Mouse (Mus musculus): Measurements from ENCODE around the gene Gm49318. TPM values are rescaled to one million over a fixed set of nuclear protein-coding genes. Genes with fewer than 3 reads are reported as not detected.

The Gm49318 gene
- polyA plus RNA-seq, 1 experiment from 2014 or later: not detected

DNA sequence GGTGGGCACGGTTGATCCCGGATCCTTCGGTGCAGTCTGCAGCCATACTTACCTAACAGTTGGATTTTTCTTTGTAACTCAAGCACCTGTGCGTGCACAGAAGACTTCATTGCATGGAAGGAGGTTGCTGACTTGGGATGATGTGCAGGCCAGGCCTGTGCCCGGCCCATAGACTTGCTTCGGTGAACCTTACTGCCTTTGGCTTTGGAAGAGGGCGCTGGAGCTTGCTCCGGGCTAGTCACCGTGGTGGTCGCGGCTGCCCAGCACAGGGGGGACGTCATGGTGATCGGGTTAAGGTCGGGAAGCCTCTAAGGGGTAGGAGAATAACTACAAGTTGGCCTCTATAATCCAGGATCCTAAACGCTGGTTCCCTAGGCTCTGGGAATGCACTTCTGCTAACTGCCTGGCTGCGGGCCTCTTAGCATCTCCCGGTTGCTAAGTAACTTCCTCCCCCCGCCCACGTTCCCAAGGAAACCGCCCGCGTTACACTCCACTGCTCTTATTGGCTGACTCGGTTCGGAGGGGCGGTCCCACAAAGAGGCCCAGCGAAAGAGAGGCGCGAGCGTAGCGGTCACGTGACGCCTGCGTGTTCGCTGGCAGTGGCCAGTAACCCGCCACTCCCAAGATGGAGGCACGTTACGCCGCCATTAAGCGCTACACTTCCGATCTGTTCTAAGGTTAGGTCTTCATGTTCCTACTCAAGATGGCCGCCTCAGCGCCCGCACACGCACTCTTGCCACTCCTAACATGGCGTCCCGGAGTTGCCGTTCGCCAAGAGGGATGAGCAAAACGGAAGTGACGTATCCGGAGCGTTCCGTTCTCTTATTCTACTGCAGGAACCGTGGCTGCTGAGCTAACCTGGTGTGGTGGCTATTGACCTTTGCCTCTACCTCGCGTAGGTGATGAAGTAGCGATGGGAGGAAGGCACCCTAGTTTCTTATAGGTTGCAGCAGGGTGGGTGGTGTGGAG, 68.6 kb downstream of the Gm49318 start, which contains the start of the genes Ccdc151 and Prkcsh:
Ccdc151 (minus strand) TSS at position 441 of the 969 bp plus-strand sequence.
Prkcsh (plus strand) TSS at position 613 of the 969 bp plus-strand sequence.
- WGBS: 6% methylated on average over 57 of the region's 57 CpGs
- Histone ChIP-seq H3K4me2 (replicated peaks; ENCODE audit: low read depth, low read length) (peak within 1 kb of the TSS; percentile 62), H3K27me3 (ENCODE audit: control insufficient read depth, insufficient read depth, low read length) (0 out of 2 replicates have a peak, but pooled peaks cover 2% of the 10 kb centered on the region), H3K9me3 (ENCODE audit: control insufficient read depth, low read length) (no peaks in the 10 kb centered on the region), H3K4me3 (ENCODE audit: low read length) (peak within 1 kb of the TSS; percentile 74), H3K4me1 (ENCODE audit: control insufficient read depth, insufficient read depth, low read length) (peaks cover 18% of the 10 kb centered on the region), H3K9ac (ENCODE audit: low read depth, low read length) (peak within 1 kb of the TSS; percentile 68), H3K27ac (ENCODE audit: low read depth, low read length) (peak within 1 kb of the TSS; percentile 59; the same call in 1 of the 2 replicates), H3K36me3 (ENCODE audit: control insufficient read depth, insufficient read depth, low read length) (peaks cover 34% of the 10 kb centered on the region)
- peak; percentile 99 for ATAC-seq (ENCODE audit: low FRiP score, low TSS enrichment)

DNA sequence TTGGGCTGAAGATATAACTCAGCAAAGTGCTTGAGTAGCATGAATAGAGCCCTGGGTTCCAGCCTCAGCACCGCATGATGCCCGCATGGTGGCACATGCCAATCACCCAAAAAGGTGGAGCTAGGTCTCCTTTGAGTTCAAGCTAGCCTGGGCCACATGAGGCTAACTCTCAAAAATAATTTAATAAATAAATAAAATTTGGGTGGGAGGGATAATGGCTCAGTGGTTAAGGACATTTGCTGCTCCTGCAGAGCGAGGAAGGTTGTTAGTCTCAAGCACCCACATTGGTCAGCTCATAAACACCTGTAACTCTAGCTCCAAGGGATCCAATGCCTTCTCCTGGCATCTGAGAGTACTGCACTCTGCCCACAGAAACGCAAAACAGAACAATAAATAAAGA, 69.4 kb downstream of the Gm49318 start:
- H3K9me3 ChIP-seq (ENCODE audit: control insufficient read depth, low read length): no peaks in the 10 kb centered on the region
- 0 out of 2 replicates have a peak, but pooled peaks cover 2% of the 10 kb centered on the region for H3K27me3 ChIP-seq (ENCODE audit: control insufficient read depth, insufficient read depth, low read length)
- no peak overlapping the region for H3K4me3 ChIP-seq (ENCODE audit: low read length)
- no peak overlapping the region for H3K9ac ChIP-seq (ENCODE audit: low read depth, low read length)
- peaks cover 18% of the 10 kb centered on the region for H3K4me1 ChIP-seq (ENCODE audit: control insufficient read depth, insufficient read depth, low read length)
- 85% methylated on average over 4 of the region's 4 CpGs for WGBS
- H3K27ac ChIP-seq (ENCODE audit: low read depth, low read length): no peak overlapping the region
- ATAC-seq (ENCODE audit: low FRiP score, low TSS enrichment): no peak
- peaks cover 26% of the 10 kb centered on the region for H3K36me3 ChIP-seq (ENCODE audit: control insufficient read depth, insufficient read depth, low read length)
- no peak overlapping the region for H3K4me2 ChIP-seq (replicated peaks; ENCODE audit: low read depth, low read length)

DNA sequence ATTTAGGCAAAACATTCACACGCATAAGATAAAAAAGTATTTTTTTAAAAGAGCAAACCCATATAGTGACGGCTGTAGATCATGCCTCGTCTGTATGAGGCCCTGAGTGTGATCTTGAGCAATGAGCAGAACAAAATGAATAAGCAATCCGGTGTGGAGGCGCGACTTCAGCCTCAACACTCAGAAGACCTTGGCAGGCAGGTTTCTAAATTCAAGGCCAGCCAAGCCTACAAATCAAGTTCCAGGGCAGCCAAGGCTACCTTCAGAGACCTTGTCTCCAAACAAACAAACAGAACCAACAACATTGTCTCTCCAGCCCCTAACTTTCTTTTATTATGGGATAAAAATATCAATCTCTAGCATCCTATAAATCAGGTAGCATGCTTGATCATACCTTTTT, 70.8 kb downstream of the Gm49318 start:
- no peak for ATAC-seq (ENCODE audit: low FRiP score, low TSS enrichment)

GRCm38 (mm10) chr9:21996178-21996867, 74.7 kb downstream of the Gm49318 start:
- no peaks in the 10 kb centered on the region for H3K4me1 ChIP-seq (ENCODE audit: control insufficient read depth, insufficient read depth, low read length)
- 79% methylated on average over 3 of the region's 3 CpGs for WGBS
- H3K9ac ChIP-seq (ENCODE audit: low read depth, low read length): no peak overlapping the region
- no peaks in the 10 kb centered on the region for H3K36me3 ChIP-seq (ENCODE audit: control insufficient read depth, insufficient read depth, low read length)
- no peaks in the 10 kb centered on the region for H3K9me3 ChIP-seq (ENCODE audit: control insufficient read depth, low read length)
- no peak for ATAC-seq (ENCODE audit: low FRiP score, low TSS enrichment)
- no peak overlapping the region for H3K4me3 ChIP-seq (ENCODE audit: low read length)
- H3K27ac ChIP-seq (ENCODE audit: low read depth, low read length): no peak overlapping the region
- H3K27me3 ChIP-seq (ENCODE audit: control insufficient read depth, insufficient read depth, low read length): peaks cover 12% of the 10 kb centered on the region
- H3K4me2 ChIP-seq (replicated peaks; ENCODE audit: low read depth, low read length): no peak overlapping the region

More for the DNA sequence above, 70.8 kb downstream of the Gm49318 start:
- H3K4me2 ChIP-seq (replicated peaks; ENCODE audit: low read depth, low read length): no peak overlapping the region
- no peaks in the 10 kb centered on the region for H3K9me3 ChIP-seq (ENCODE audit: control insufficient read depth, low read length)
- peaks cover 12% of the 10 kb centered on the region; the same call in 1 of the 2 replicates for H3K36me3 ChIP-seq (ENCODE audit: control insufficient read depth, insufficient read depth, low read length)
- no peak overlapping the region for H3K27ac ChIP-seq (ENCODE audit: low read depth, low read length)
- peaks cover 18% of the 10 kb centered on the region for H3K4me1 ChIP-seq (ENCODE audit: control insufficient read depth, insufficient read depth, low read length)
- 0 out of 2 replicates have a peak, but pooled peaks cover 2% of the 10 kb centered on the region for H3K27me3 ChIP-seq (ENCODE audit: control insufficient read depth, insufficient read depth, low read length)
- 92% methylated on average over 6 of the region's 6 CpGs for WGBS
- H3K9ac ChIP-seq (ENCODE audit: low read depth, low read length): no peak overlapping the region
- H3K4me3 ChIP-seq (ENCODE audit: low read length): no peak overlapping the region

GRCm38 (mm10) chr9:21992227-21992626, 78.8 kb downstream of the Gm49318 start:
- Histone ChIP-seq H3K4me3 (ENCODE audit: low read length) (no peak overlapping the region), H3K9ac (ENCODE audit: low read depth, low read length) (no peak overlapping the region), H3K27me3 (ENCODE audit: control insufficient read depth, insufficient read depth, low read length) (peaks cover 50% of the 10 kb centered on the region), H3K4me1 (ENCODE audit: control insufficient read depth, insufficient read depth, low read length) (peaks cover 21% of the 10 kb centered on the region), H3K4me2 (replicated peaks; ENCODE audit: low read depth, low read length) (no peak overlapping the region), H3K27ac (ENCODE audit: low read depth, low read length) (no peak overlapping the region), H3K9me3 (ENCODE audit: control insufficient read depth, low read length) (no peaks in the 10 kb centered on the region), H3K36me3 (ENCODE audit: control insufficient read depth, insufficient read depth, low read length) (no peaks in the 10 kb centered on the region)
- no peak for ATAC-seq (ENCODE audit: low FRiP score, low TSS enrichment)
- WGBS: 74% methylated on average over 4 of the region's 4 CpGs

DNA sequence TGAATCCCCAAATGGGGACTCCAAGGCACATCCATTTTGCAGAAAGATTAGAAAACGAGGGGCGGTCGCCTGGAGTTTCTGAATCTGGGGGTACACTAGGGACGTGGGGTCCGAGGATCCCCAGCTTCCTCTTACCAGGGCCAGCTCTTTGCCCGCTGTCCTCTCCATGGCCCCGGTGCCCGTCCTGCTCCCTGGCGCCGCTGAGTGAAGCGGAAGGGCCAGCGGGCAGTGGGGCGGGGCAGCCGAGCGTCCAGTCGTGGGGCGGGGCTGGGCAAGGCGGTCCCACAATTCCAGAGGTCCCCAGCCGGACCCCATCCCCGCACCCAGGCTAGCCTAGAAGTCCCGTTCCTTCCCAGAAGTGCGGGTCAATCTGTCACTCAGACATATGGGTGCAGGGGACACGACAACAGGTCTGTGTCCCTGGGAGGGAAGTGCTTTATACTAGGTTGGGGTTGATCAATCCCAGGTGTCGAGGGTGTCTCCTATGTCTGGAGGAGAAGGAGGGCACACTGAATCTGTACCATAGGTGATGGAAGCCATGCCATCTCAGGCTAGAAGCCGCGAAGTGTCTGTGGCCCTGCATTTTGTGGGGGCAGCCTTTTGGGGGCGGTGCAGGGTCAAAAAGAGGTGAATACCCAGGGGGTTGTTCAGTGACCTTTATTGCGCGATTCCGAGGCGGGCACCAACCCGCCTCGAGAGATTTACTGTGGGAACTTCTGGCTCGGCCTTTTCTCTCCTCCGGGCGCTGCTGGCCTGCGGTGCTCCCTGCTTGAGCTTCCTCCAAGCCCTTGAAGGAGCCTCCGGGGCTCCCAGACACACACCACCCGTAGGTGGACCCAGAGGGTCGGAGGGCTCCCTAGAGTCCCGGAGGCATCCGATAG, 81.6 kb downstream of the Gm49318 start, which contains the start of gene Rgl3:
Rgl3 (minus strand) TSS at position 217 of the 881 bp plus-strand sequence.
- peak within 1 kb of the TSS; percentile 81 for H3K4me2 ChIP-seq (replicated peaks; ENCODE audit: low read depth, low read length)
- ATAC-seq (ENCODE audit: low FRiP score, low TSS enrichment): peak; percentile 59
- no peaks in the 10 kb centered on the region for H3K9me3 ChIP-seq (ENCODE audit: control insufficient read depth, low read length)
- H3K4me1 ChIP-seq (ENCODE audit: control insufficient read depth, insufficient read depth, low read length): peaks cover 21% of the 10 kb centered on the region
- peaks cover 57% of the 10 kb centered on the region for H3K27me3 ChIP-seq (ENCODE audit: control insufficient read depth, insufficient read depth, low read length)
- peak within 1 kb of the TSS; percentile 50 for H3K4me3 ChIP-seq (ENCODE audit: low read length)
- H3K36me3 ChIP-seq (ENCODE audit: control insufficient read depth, insufficient read depth, low read length): no peaks in the 10 kb centered on the region
- H3K27ac ChIP-seq (ENCODE audit: low read depth, low read length): 0 out of 2 replicates have a peak within 1 kb of the TSS, but pooled peaks have one; percentile 42
- 1% methylated on average over 42 of the region's 42 CpGs for WGBS
- peak within 1 kb of the TSS; percentile 55 for H3K9ac ChIP-seq (ENCODE audit: low read depth, low read length)

- peak; percentile 75 for ATAC-seq (ENCODE audit: low FRiP score, low TSS enrichment)
- H3K27me3 ChIP-seq (ENCODE audit: control insufficient read depth, insufficient read depth, low read length): peaks cover 57% of the 10 kb centered on the region
- WGBS: under 1% methylated on average over 32 of the region's 32 CpGs
- H3K4me3 ChIP-seq (ENCODE audit: low read length): peak overlapping the region; percentile 50
- 0 out of 2 replicates have a peak overlapping the region, but pooled peaks have one; percentile 42 for H3K27ac ChIP-seq (ENCODE audit: low read depth, low read length)
- H3K9me3 ChIP-seq (ENCODE audit: control insufficient read depth, low read length): no peaks in the 10 kb centered on the region
- H3K4me2 ChIP-seq (replicated peaks; ENCODE audit: low read depth, low read length): peak overlapping the region; percentile 81
- H3K36me3 ChIP-seq (ENCODE audit: control insufficient read depth, insufficient read depth, low read length): no peaks in the 10 kb centered on the region
- H3K9ac ChIP-seq (ENCODE audit: low read depth, low read length): peak overlapping the region; percentile 55
- peaks cover 21% of the 10 kb centered on the region for H3K4me1 ChIP-seq (ENCODE audit: control insufficient read depth, insufficient read depth, low read length)
Measured at GRCm38 (mm10) chr9:21988421-21989101, 82.5 kb downstream of the Gm49318 start.
